Mouse (Mus musculus) spleen, adult 2 months (tissue): ENCODE measurements at regions not wholly inside any gene's neighbourhood (a gene's known extent, or its start where the extent isn't known, plus 50 kb on each side); places are given as distances from the start of the nearest gene placed in this dataset.

Source experiments
- DNase-seq, 2 experiments: peaks; one replicate each; pipeline versions ENCODE4 v3.0.0 to v3.0.0-alpha.2; 2012 to 2021; ENCODE audit warnings: low spot score in 2 of 2, low read depth in 1 of 2
- H3K27ac ChIP-seq: fragments of 200-500 bp; 2 replicates; pipeline ENCODE4 v1.5.1; 2012; ENCODE audit warnings: low read length, inconsistent platforms; ENCODE audit not compliant: insufficient read depth
- H3K27me3 ChIP-seq: fragments of 200-500 bp; 2 replicates; pipeline ENCODE4 v1.6.1; 2012; ENCODE audit warnings: mild to moderate bottlenecking, moderate library complexity, low read length, inconsistent platforms; ENCODE audit not compliant: control insufficient read depth, insufficient read depth
- H3K36me3 ChIP-seq: fragments of 200-500 bp; 2 replicates; pipeline ENCODE4 v1.6.1; 2012; ENCODE audit warnings: mild to moderate bottlenecking, low read length, inconsistent platforms; ENCODE audit not compliant: control insufficient read depth, insufficient read depth
- H3K4me1 ChIP-seq: fragments of 200-500 bp; 2 replicates; pipeline ENCODE4 v1.6.1; 2011; ENCODE audit warnings: inconsistent platforms; ENCODE audit not compliant: control insufficient read depth, insufficient read depth, insufficient read length
- H3K4me3 ChIP-seq: fragments of 200-500 bp; 2 replicates; pipeline ENCODE4 v1.5.1; 2011; ENCODE audit warnings: mild to moderate bottlenecking, inconsistent platforms; ENCODE audit not compliant: insufficient read depth, insufficient read length; ENCODE audit errors: extremely low read depth
- CTCF ChIP-seq: fragments of 200-500 bp; IDR thresholded peaks from 2 replicates; pipeline ENCODE4 v1.5.1; 2011; ENCODE audit warnings: mild to moderate bottlenecking, inconsistent platforms; ENCODE audit not compliant: insufficient read depth, insufficient read length, insufficient replicate concordance; ENCODE audit errors: extremely low read depth
- POLR2A ChIP-seq: fragments of 200-500 bp; IDR thresholded peaks from 2 replicates; pipeline ENCODE4 v1.6.1; 2011; ENCODE audit warnings: low read depth, low read length, inconsistent platforms
- WGBS: fragments of 180-500 bp; shearing (Covaris S2); methylation state at CpG from one replicate; pipeline ENCODE4 v1.1.7; 2018; 5-methylcytosine and 5-hydroxymethylcytosine counted together

DNA sequence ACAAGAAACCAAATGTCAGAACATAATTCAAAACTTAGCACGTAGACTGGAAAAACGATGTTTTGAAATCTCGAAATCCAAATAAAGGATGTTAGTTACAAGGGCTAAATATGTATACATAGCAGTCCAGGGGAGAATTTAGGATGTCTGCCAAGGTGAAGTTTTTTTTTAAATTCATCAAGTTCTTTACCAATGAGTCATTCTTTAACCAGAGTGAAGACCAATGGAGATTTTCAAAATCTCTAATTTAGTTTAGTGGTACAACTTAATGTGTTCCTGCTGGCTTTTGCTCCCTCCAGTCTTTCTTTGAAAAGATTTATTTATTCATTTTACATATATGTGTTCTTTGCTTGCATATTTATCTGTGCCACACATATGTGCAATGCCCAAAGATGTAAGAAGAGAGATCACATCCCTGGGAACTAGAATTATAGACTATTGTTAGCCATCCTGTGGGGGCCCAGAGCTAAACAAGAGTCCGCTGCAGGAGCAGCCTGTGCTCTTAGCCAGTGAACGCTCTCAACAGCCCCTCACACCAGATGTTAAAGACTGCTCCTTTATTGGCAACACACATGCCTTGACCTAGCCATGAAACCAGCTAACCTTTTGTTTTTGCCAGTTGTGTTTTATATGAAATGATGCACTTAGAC lies 130.6 kb upstream of the Rnd3 start:
- no peak overlapping the region for H3K4me3 ChIP-seq
- H3K27me3 ChIP-seq = no peaks in the 10 kb centered on the region
- no peak for TF ChIP-seq CTCF
- no peak for TF ChIP-seq POLR2A
- H3K27ac ChIP-seq = no peak overlapping the region
- WGBS = 89% methylated on average over 5 of the region's 5 CpGs
- no peaks in the 10 kb centered on the region for H3K4me1 ChIP-seq
- H3K36me3 ChIP-seq = no peaks in the 10 kb centered on the region
- no peak for DNase-seq

DNA sequence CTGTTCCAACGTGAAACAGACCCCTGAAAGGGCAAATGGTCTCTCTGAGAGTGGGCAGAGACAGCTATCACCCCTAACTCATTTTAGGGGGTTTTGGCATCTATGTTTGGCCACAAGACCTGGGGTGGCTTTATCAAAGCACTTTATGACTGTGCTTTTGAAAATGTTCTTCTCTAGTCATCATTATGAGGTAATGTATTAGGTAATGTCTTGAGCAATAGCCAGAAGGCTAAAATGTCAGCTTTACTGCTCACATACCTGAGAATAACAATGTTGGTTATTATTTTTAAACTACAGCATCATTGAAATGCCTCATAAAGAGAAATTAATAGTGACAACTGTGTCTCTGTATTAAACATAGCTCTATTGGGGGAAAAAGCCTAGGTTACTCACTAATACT lies 129.9 kb upstream of the Rnd3 start:
- Histone ChIP-seq H3K4me3 (no peak overlapping the region), H3K36me3 (no peaks in the 10 kb centered on the region), H3K27ac (no peak overlapping the region), H3K4me1 (no peaks in the 10 kb centered on the region), H3K27me3 (no peaks in the 10 kb centered on the region)
- DNase-seq = no peak
- TF ChIP-seq CTCF = no peak
- no peak for TF ChIP-seq POLR2A
- 67% methylated on average over 1 of the region's 1 CpGs for WGBS

DNA sequence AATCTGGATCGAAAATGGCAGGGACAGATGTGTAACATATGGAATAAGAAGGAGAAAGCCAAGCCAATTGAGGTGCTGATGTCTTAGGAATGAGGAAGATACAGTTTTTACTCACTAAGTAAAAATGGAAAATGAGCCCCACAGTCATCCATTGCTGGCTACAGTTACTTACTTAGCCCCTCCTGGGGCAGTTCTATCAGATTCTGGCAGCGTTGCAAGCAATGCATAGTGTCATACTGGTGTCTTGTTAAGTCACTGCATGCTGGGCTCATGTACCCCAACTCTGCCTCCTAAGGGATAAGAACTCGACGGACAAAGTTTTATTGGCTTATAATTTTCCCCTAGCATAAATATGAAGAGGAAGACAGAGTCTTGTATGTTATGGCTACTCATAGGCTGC lies 129.4 kb upstream of the Rnd3 start:
- 86% methylated on average over 4 of the region's 4 CpGs for WGBS
- Histone ChIP-seq H3K36me3 (no peaks in the 10 kb centered on the region), H3K27me3 (no peaks in the 10 kb centered on the region), H3K27ac (no peak overlapping the region), H3K4me1 (no peaks in the 10 kb centered on the region), H3K4me3 (no peak overlapping the region)
- TF ChIP-seq POLR2A (no peak), CTCF (no peak)
- DNase-seq = no peak

DNA sequence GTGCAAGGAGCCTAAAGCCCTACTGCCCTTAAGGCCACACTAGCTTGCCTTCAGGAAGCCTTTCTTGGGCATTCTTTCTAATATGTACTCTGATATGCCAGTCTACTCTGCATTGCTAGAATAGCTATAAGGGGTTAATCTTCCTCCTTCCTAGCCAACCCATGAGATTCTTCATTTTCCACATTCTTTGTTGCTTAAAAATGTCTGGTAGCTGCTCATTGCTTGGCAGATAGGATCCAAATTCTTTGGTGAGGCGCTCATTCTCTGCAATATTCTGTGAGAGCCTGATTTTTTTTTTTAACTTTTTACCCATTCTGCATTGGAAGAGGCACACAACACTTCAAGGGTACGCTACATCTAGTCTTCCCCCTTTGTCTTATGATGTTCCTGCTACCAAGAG lies 127.7 kb upstream of the Rnd3 start:
- H3K36me3 ChIP-seq = no peaks in the 10 kb centered on the region
- WGBS = 82% methylated on average over 2 of the region's 2 CpGs
- DNase-seq = no peak
- no peak overlapping the region for H3K4me3 ChIP-seq
- no peak overlapping the region for H3K27ac ChIP-seq
- H3K4me1 ChIP-seq = no peaks in the 10 kb centered on the region
- no peaks in the 10 kb centered on the region for H3K27me3 ChIP-seq
- TF ChIP-seq CTCF = no peak
- no peak for TF ChIP-seq POLR2A

DNA sequence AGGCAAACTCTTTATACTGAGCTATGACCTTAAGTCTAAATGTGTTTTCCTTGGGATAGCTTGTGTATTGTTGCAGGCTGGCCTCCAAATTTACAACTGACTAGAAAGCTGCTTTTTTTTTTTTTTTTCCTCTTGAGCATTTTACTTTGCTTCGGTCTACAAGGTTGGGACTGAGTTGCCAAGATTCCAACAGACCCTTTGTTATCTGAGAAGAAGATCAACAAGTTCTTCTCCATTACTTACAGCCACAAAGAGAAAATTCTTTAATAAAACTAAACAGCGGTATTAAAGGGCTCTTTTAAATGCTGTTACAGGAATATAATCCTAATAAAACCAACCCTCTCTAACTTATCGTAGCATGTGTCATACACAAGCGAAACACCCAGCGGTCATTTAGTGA lies 124.4 kb upstream of the Rnd3 start:
- no peak for DNase-seq
- Histone ChIP-seq H3K4me1 (no peaks in the 10 kb centered on the region), H3K27ac (no peak overlapping the region), H3K27me3 (no peaks in the 10 kb centered on the region), H3K36me3 (no peaks in the 10 kb centered on the region), H3K4me3 (no peak overlapping the region)
- TF ChIP-seq POLR2A = no peak
- WGBS = 84% methylated on average over 5 of the region's 5 CpGs

DNA sequence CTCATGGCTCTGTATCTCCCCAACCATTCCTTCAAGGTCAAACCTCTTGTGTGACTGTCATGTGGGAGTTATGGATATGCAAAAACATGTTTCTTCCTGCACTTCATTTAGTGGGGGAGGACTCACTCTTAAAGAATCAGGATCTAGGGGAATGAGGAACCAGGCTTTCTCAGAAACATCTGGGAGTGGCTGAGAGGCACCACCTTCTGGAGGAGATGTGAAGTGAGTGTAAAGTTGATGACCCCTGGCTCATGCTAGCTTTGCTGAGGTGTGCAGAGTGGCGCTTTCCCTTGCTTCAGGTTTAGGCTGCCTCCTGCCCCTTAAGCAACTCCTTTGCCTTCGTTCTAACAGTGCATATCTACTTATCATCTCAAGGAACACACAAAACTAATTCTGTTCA lies 119.6 kb upstream of the Rnd3 start:
- H3K4me1 ChIP-seq = no peaks in the 10 kb centered on the region
- no peak for DNase-seq
- no peak overlapping the region for H3K4me3 ChIP-seq
- TF ChIP-seq CTCF (no peak), POLR2A (no peak)
- no peaks in the 10 kb centered on the region for H3K36me3 ChIP-seq
- H3K27me3 ChIP-seq = no peaks in the 10 kb centered on the region
- 66% methylated on average over 2 of the region's 2 CpGs for WGBS
- no peak overlapping the region for H3K27ac ChIP-seq

DNA sequence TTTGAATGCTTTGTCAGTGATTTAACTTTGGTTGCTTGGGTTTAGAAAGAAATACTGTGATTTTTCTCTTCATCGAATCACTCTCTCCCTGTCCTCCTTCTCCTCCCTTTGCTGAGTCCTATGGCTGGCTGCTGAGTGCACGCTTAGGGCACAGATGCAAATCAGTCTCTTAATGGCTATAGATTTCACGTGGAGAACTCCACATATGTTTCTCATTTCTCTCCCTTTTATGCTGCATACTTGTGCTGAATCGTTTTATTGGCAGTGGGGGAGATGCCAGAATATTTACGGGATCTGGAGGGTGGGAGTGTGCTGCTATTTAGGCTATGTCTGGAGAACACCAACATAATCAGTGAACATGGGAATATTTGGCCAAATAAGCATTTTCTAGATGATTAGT lies 118.8 kb upstream of the Rnd3 start:
- WGBS = 86% methylated on average over 5 of the region's 5 CpGs
- Histone ChIP-seq H3K36me3 (no peaks in the 10 kb centered on the region), H3K4me1 (no peaks in the 10 kb centered on the region), H3K27me3 (no peaks in the 10 kb centered on the region), H3K27ac (no peak overlapping the region), H3K4me3 (no peak overlapping the region)
- DNase-seq = no peak
- TF ChIP-seq POLR2A (no peak), CTCF (no peak)

DNA sequence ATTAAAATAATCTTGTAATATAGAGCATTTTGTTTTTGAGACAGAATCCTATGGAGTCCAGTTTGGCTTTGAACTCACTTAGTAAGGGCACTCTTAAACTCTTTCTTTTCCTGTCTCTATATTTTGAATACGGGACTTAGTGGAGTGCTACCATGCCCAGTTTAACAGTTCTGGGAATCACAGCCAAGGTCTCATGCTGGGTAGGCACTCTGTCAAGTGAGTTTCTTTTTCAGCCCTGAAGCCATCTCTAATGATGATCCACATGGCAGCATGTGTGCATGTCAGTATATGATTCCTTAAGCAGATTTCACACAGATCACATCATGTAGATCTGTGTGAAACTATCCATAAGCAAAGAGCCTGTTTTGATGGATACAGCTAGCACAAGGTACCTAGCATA lies 113.6 kb upstream of the Rnd3 start:
- TF ChIP-seq POLR2A = no peak
- TF ChIP-seq CTCF = no peak
- no peaks in the 10 kb centered on the region for H3K27me3 ChIP-seq
- no peaks in the 10 kb centered on the region for H3K4me1 ChIP-seq
- H3K27ac ChIP-seq = no peak overlapping the region
- no peaks in the 10 kb centered on the region for H3K36me3 ChIP-seq
- 86% methylated on average over 1 of the region's 1 CpGs for WGBS
- no peak for DNase-seq
- H3K4me3 ChIP-seq = no peak overlapping the region
